Mouse (Mus musculus) embryo, embryonic 10 days (tissue): ENCODE results near the gene Ebf1.
A peak's percentile ranks its signal among the peaks of the same experiment; 100 is the strongest.

Experiments
- DNase-seq: peaks from one replicate; pipeline ENCODE4 v3.0.0-alpha.2; 2015; ENCODE audit warnings: low spot score

The Ebf1 gene

GRCm38 (mm10) chr11:44703951-44704350 lies 86.8 kb downstream of the Ebf1 start:
- no peak for DNase-seq

DNA sequence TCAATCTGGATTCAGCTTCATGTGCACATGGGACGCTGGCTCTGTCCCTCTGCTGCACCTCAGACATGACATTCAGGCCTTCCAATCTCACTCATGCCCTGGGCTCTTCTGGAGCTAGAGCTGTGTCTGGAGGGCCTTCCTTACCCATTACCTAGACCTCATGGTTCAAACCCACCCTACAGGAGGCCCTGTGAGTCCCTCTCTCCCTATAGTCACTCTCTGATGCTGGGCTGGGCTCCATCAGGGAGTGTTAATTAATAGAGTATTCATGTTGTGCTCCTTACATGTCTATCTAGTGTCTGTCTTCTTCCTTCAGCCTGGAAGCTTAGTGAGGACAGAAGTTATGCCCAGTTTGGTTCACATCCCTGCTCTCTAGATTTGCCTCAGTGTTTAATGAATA lies 88.7 kb downstream of the Ebf1 start:
- DNase-seq: no peak

DNA sequence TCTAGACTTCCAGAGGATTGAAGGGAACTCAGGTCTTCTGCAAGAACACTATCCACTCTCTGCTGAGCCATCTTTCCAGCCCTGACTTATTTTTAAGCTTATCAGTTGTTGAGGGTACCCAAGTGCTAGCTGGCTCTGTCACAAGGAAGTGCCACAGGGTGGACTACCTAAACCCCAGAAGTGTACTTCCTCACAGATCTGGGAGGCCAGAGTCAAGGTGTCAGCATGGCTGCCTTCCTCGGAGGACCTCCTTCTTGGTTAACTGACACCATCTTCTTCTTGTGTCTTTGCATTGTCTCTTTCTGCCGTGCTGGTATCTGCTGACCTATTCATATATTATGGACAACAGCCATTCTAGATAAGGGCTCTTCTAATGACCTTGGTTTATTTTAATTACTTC lies 89.3 kb downstream of the Ebf1 start:
- DNase-seq: no peak

- peak; percentile 66 for DNase-seq
These were observed 90.5 kb downstream of the Ebf1 start for GRCm38 (mm10) chr11:44707381-44708289.

DNA sequence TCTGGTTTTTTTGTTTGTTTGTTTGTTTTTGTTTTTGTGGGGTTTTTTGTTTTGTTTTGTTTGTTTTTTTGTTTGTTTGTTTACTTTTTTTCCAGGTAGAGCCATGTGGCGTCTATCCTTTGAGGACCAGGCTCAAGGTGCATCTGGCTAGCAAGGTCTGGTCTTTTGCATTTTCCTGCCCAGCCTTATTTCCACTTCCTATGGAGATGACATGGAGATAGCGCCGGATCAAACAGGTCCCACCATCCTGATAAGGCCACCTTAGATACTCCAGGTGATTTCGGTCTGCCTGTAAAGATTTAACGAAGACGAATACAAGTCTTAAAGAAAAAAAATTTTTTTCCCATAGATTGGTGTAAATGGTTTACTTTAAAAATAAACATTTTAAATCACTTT lies 91.2 kb downstream of the Ebf1 start:
- no peak for DNase-seq

- no peak for DNase-seq
These were observed 92.0 kb downstream of the Ebf1 start for GRCm38 (mm10) chr11:44709073-44709618.

GRCm38 (mm10) chr11:44709869-44710460 lies 92.8 kb downstream of the Ebf1 start:
- DNase-seq: no peak

DNA sequence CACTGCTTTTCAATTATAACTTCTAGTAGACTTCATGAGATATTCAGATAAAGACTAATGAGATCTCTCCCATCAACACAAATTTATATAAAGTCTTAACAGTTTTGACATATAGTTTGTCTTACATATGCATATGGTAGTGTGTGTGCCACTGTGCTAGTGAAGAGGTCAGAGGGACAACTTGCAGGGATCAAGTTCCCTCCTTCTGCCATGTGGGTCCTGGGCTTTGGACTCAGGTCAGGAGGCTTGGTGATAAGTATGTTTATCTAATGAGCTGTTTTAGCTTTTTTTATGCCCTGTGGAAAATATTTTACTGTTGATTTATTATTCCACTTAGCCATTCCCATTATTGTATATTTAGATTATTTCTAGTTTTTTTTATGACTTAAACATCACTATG lies 93.7 kb downstream of the Ebf1 start:
- DNase-seq: no peak

- no peak for DNase-seq
These were observed 97.1 kb downstream of the Ebf1 start for GRCm38 (mm10) chr11:44714188-44714587.

DNA sequence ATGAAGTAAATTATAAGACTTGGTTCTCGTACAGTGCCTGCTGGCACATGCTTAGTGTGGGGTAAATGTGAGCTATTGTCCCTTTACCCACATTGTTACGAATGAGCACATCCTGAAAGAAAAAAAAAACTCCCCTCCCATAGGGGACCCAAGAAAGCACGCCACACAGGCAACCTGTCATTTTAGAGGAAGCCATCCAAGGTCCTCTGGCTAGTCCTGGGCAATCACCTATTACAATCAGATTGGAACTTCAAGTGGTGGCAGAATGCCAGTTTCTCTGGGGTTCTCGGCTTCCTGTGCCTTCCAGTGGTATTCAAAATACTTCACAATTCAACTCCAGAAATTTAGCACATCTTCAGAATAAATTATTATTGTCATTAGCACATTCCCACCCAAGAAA lies 98.7 kb downstream of the Ebf1 start:
- no peak for DNase-seq

- no peak for DNase-seq
These were observed 99.8 kb downstream of the Ebf1 start for GRCm38 (mm10) chr11:44716928-44717327.

GRCm38 (mm10) chr11:44717636-44718035 lies 100.5 kb downstream of the Ebf1 start:
- DNase-seq: no peak

DNA sequence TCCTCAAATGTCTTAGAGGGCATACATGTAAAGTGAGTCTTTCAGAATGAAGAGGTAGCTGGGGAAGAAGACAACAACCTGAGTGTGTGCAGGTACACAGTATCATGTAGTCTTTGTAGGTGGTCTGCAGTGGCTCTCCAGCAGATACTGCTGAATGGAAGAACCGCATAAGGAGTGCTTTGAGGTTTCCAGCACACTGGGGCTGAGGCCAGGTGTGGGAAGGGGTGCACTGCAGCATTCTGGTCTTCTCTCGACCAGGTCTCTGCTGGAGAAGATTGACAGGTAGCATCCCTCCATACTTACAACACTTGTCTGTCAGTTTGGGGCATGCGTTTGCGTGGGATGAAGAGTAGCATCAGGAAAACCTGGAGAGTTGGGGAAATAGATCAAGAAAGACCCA lies 104.9 kb downstream of the Ebf1 start:
- DNase-seq: no peak

GRCm38 (mm10) chr11:44723950-44724502 lies 106.9 kb downstream of the Ebf1 start:
- no peak for DNase-seq

DNA sequence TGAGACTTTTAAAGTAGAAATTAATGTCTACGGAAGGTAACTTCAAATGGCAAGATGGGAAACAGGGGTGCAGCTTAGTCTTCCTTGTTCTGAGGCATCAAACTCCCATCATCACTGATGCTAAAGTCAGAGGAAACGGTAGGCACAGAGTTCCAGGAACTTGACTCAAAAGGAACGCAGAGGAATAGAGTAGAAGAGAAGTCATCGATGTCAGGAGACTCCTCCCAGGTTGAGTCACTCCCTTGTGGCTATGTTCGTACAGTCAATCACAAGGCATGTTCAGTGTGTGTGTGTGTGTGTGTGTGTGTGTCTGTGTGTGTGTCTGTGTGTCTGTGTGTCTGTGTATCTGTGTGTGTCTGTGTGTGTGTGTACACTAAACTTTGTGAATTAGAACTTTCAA lies 108.6 kb downstream of the Ebf1 start:
- DNase-seq: no peak

DNA sequence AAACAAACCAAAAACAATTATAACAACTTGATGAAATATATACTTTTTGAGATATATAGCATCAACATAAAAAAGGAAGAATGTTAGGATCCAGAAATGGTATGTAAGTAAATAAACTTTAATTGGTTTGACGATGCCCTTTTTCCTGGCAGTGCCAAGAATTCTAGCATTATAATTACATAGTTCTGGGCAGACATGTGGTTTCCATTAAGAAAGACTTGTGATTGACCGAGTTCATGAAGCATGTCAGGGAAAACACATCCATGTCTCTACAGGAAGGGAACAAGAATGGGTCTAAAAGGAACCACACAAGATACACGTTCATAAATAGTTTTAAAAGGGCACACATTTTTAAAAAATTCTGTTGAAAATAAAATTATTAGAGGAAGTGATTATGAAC lies 110.3 kb downstream of the Ebf1 start:
- DNase-seq: peak; percentile 41

- DNase-seq: no peak
These were observed 110.7 kb downstream of the Ebf1 start for GRCm38 (mm10) chr11:44727821-44728220.

DNA sequence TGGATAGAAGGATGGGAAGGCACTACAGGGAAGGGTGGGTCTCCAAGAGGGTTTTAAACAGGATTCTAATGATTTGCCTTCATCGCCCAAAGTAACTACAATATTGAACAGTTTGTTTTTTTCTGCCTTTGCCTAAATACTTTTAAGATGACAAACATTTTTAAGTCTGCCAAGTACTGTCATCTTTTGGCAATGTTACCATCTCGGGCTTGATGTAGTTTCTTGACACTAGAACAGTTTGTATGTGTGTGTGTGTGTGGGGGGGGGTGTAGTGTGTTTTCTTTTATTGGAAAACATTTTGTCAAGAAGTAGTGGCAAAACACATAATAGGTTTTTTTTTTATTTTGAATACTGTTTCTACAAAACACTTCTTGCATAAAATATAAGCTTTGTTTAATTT lies 111.2 kb downstream of the Ebf1 start:
- DNase-seq: no peak

DNA sequence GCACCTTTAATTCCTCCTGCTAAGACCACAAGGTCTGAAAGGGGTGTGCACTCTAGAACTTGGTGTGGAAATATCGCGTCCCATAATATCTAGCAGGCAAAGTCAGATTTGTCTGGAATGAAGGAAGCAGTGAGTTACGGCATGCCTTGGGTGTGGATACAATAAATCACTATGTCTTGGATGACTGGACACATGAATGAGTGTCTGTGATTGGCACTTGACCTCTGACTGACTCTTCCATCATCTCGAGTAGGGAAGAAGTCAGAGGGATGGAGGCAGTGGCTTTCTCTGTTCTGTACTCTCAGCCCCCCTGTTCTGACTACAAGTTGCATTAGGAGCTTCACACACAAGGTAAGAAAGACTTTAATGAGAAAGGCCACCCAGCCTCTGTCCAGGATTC lies 112.8 kb downstream of the Ebf1 start:
- DNase-seq: no peak

DNA sequence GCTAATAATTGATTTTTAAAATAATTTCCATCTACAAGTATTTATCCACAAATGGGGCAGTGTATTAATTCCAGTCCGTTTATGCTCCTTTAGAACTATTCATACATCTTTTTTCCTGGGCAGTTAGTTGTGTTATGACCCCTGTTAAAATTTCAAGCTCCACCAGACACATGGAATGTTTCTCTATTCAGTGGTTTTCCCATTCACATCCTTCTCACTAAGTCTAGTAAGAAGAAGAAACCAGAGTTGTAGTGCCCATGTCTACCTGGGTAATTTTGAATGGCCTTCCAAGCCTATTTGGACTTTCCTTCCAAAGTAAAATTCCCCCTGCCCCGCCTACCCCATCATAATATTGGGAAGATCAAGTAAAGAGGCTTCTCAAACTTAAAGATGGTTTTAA lies 114.6 kb downstream of the Ebf1 start:
- DNase-seq: no peak

GRCm38 (mm10) chr11:44733276-44733675 lies 116.2 kb downstream of the Ebf1 start:
- no peak for DNase-seq

GRCm38 (mm10) chr11:44738046-44738445 lies 120.9 kb downstream of the Ebf1 start:
- no peak for DNase-seq

GRCm38 (mm10) chr11:44738820-44739219 lies 121.7 kb downstream of the Ebf1 start:
- peak; percentile 58 for DNase-seq
